Mouse (Mus musculus) thymus, adult 2 months (tissue): ENCODE data around the gene Cd2. TPM values are rescaled to one million over a fixed set of nuclear protein-coding genes. Genes with fewer than 3 reads are reported as not detected.
A peak's percentile ranks its signal among the peaks of the same experiment; 100 is the strongest.

Experiments used
- DNase-seq: peaks from one replicate; pipeline ENCODE4 v3.0.0; 2021
- H3K27ac ChIP-seq: fragments of 200-500 bp; 2 replicates; pipeline ENCODE4 v1.5.1; 2012; ENCODE audit warnings: low read length, control low read depth; ENCODE audit not compliant: control insufficient read depth, insufficient read depth
- H3K27me3 ChIP-seq: fragments of 200-500 bp; 2 replicates; pipeline ENCODE4 v1.6.1; 2012; ENCODE audit warnings: mild to moderate bottlenecking, low read length, moderate library complexity, mixed read lengths; ENCODE audit not compliant: control insufficient read depth, insufficient read depth
- H3K36me3 ChIP-seq: fragments of 200-500 bp; 2 replicates; pipeline ENCODE4 v1.6.1; 2012; ENCODE audit warnings: mild to moderate bottlenecking, low read length, moderate library complexity; ENCODE audit not compliant: control insufficient read depth, insufficient read depth
- H3K4me1 ChIP-seq: fragments of 200-500 bp; replicated peaks from 2 replicates; pipeline ENCODE4 v1.6.1; 2012; ENCODE audit warnings: low read length; ENCODE audit not compliant: control insufficient read depth, insufficient read depth
- H3K4me3 ChIP-seq: fragments of 200-500 bp; 2 replicates; pipeline ENCODE4 v1.5.1; 2012; ENCODE audit warnings: mild to moderate bottlenecking, low read length, control low read depth, moderate library complexity; ENCODE audit not compliant: control insufficient read depth, insufficient read depth
- CTCF ChIP-seq: fragments of 200-500 bp; IDR thresholded peaks from 2 replicates; pipeline ENCODE4 v1.5.1; 2012; ENCODE audit warnings: mild to moderate bottlenecking, control low read depth, low read length, moderate library complexity, borderline replicate concordance; ENCODE audit not compliant: control insufficient read depth, poor library complexity, insufficient read depth; ENCODE audit errors: extremely low read depth
- POLR2A ChIP-seq: fragments of 200-500 bp; IDR thresholded peaks from 2 replicates; pipeline ENCODE4 v1.6.1; 2012; ENCODE audit warnings: mild to moderate bottlenecking, low read length, control low read depth, moderate library complexity; ENCODE audit not compliant: control insufficient read depth, poor library complexity, insufficient read depth; ENCODE audit errors: extremely low read depth
- WGBS: fragments of 180-500 bp; shearing (Covaris S2); methylation state at CpG from one replicate; pipeline ENCODE4 v1.1.7; 2018; 5-methylcytosine and 5-hydroxymethylcytosine counted together
- polyA plus RNA-seq: library from polyadenylated mRNA; depleted of rRNA; stranded (reverse); fragments of >200 nt; gene quantifications from 2 replicates; pipeline ENCODE4 v1.2.3, GENCODE M21; 2012; rRNA removed

The Cd2 gene
- polyA plus RNA-seq = 97.5 and 117 TPM in 2 replicates

DNA sequence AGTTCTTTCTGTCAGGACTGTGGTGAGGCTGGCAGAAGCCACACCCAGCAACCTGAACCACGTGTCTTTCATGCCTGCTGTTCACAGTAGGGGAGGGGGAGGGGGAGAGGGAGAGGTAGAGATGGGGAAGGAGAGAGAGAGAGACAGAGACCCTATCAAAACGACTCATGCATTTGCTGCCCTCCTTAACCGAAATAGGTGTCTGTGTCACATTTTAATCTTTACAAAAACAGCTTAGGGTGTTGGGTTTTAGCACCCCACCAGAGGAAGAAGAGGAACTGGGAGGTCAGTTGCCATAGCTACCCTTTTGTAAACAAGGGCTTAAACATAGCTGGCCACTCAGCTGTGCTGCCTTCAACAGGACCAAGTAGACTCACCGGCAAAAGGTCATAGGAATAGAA lies at the start of gene Cd2:
Gene Cd2, minus strand, starts transcription at position 29 of the 401 bp plus-strand sequence.
- peaks cover 3% of the 10 kb centered on the region; the same call in 1 of the 2 replicates for H3K36me3 ChIP-seq
- WGBS = 16% methylated on average over 4 of the region's 4 CpGs
- H3K4me1 ChIP-seq = peaks cover 55% of the 10 kb centered on the region
- no peak for TF ChIP-seq CTCF
- TF ChIP-seq POLR2A = no peak
- H3K27ac ChIP-seq = peak within 1 kb of the TSS; percentile 95
- no peaks in the 10 kb centered on the region for H3K27me3 ChIP-seq
- DNase-seq = no peak
- H3K4me3 ChIP-seq = peak within 1 kb of the TSS; percentile 78

DNA sequence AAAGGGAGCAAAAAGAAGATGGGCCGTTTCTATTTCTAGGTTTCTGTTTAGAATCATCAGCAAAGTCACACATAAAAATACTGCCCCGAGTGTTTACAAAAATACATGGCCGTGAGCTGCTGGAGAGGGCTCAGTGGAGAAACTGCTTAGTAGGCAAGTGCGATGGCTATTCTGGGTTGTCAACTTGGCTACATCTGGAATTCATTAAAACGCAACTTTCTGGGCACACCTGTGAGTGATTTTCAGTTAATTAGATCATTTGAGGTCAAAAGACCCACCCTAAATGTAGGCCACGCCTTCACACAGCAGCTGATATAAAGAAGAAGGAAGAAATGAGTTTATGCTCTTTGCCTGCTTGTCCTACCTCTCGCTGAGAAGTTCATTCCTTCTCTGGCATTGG lies 40.9 kb upstream of the Cd2 start:
- Histone ChIP-seq H3K4me3 (no peak overlapping the region), H3K4me1 (no peaks in the 10 kb centered on the region), H3K27me3 (no peaks in the 10 kb centered on the region), H3K36me3 (no peaks in the 10 kb centered on the region), H3K27ac (no peak overlapping the region)
- no peak for TF ChIP-seq POLR2A
- TF ChIP-seq CTCF = no peak
- WGBS = 91% methylated on average over 7 of the region's 7 CpGs
- no peak for DNase-seq

DNA sequence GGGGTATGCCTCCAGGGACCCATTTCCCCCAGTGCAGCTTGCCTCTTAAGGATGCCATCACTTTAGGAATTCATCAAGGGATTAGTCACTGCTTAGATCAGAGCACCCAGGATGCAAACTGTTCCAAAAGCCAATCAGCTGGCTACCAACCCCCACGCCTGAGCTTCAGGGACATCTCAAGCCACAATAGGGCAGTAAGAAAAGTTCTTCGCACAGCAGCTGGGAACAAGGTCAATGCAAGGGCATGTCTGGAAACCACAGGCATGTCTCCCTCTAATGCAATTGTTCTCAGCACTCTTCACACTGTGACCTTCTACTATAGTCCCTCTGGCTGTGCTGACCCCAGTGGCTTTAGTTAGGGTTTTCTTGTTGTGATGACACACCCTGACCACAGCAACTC lies 39.5 kb upstream of the Cd2 start:
- 97% methylated on average over 2 of the region's 2 CpGs for WGBS
- DNase-seq = no peak
- Histone ChIP-seq H3K4me1 (no peaks in the 10 kb centered on the region), H3K4me3 (no peak overlapping the region), H3K27ac (no peak overlapping the region), H3K36me3 (no peaks in the 10 kb centered on the region), H3K27me3 (no peaks in the 10 kb centered on the region)
- TF ChIP-seq CTCF (no peak), POLR2A (no peak)

DNA sequence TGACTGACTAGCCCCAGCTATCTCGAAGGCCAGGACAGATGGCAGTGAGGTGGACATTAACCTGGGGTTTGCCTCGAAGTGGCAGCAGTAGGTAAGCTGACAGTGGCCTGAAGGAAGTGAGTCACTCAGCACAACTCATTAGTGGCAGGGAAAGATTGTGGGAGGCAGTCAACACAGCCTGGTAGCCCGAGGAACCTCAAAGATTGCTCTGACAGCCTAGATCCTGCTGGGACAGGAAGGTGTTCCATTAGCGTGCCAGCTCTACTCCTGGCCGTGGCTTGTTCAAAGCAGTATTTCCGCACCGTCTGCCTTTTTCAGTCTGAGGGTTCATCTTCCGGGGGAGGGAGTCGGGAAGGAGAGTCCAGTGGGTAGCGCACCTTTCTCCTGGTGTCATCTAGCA lies 34.7 kb upstream of the Cd2 start:
- no peak for TF ChIP-seq POLR2A
- Histone ChIP-seq H3K27me3 (no peaks in the 10 kb centered on the region), H3K4me3 (no peak overlapping the region), H3K27ac (no peak overlapping the region), H3K36me3 (no peaks in the 10 kb centered on the region), H3K4me1 (no peaks in the 10 kb centered on the region)
- 75% methylated on average over 10 of the region's 10 CpGs for WGBS
- DNase-seq = no peak

DNA sequence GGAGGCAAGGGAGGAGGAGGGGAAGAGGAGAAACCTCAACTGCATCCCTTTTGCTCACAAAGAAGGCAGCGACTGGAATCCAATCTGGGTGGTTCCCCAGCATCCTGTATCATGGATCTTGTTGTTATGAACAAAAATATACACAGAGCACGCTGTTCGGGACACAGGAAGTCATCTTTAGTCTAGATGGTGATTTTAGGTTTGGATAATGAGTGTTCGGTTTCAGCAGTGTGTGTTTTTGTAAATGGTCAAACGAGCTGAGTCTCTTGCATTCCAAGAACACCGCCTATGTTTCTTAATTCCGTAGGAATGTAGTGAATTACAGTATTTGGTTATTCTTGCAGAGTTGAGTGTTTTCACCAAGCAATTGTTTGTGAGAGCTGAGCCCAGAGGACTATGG lies 33.1 kb upstream of the Cd2 start:
- Histone ChIP-seq H3K4me3 (no peak overlapping the region), H3K36me3 (no peaks in the 10 kb centered on the region), H3K4me1 (peaks cover 3% of the 10 kb centered on the region; the same call in 1 of the 2 replicates), H3K27ac (no peak overlapping the region), H3K27me3 (no peaks in the 10 kb centered on the region)
- WGBS = 86% methylated on average over 7 of the region's 7 CpGs
- DNase-seq = no peak
- TF ChIP-seq CTCF = no peak
- no peak for TF ChIP-seq POLR2A

DNA sequence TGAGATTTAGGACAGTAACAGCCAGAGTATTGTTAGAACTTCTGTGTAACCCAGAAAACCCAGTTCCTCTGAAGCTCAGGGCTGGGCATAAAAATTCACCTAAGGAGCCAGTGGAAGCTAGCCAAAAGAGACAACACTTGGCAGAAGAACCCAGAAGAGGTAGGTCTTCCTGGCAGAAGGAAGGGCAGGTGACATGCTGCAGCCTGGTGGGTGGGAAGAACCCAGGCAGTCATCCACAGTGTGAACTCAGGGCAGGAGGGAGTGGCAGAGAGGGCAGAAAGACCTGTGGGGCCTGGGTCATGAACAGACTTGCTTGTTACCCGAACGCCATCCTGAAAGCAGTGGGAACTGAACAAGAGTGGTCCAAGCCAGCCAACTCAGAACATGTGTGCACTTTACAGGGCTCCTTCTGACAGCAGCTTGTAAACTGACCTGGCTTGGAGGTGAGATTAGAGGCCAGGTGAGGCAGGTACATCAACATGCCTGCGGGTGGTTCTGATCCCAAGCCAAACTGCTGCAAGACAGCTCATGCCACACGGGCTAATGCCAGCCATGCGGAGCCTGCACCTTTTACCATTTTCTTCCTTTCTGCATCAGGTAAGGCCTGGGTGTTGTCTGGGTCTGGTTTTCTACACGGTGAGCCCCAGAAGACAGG lies 30.9 kb upstream of the Cd2 start:
- Histone ChIP-seq H3K4me3 (no peak overlapping the region), H3K27ac (no peak overlapping the region), H3K4me1 (peaks cover 3% of the 10 kb centered on the region; the same call in 1 of the 2 replicates), H3K36me3 (no peaks in the 10 kb centered on the region), H3K27me3 (no peaks in the 10 kb centered on the region)
- WGBS = 89% methylated on average over 6 of the region's 6 CpGs
- no peak for DNase-seq
- no peak for TF ChIP-seq CTCF
- no peak for TF ChIP-seq POLR2A

DNA sequence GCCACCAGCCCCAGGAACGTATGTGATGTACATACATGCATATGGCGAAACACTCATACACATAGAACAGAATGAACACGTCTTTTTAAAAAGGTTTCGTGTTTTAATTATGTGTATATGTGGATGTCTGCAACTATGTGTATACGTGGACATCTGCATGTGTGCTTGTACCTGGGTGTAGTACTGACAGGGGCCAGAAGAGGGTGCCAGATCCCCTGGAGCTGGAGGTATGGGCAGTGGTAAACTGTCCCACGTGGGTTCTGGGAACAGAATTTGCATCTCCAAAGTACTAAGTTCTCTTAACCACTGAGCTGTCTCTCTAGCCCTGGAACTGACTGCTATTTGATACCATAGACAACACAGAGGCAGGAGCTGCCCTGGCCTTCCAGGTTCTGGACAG lies 30.4 kb upstream of the Cd2 start:
- WGBS = 85% methylated on average over 6 of the region's 6 CpGs
- no peak overlapping the region for H3K27ac ChIP-seq
- H3K27me3 ChIP-seq = no peaks in the 10 kb centered on the region
- DNase-seq = peak; percentile 69
- H3K36me3 ChIP-seq = no peaks in the 10 kb centered on the region
- no peak overlapping the region for H3K4me3 ChIP-seq
- H3K4me1 ChIP-seq = peaks cover 3% of the 10 kb centered on the region; the same call in 1 of the 2 replicates
- TF ChIP-seq CTCF (no peak), POLR2A (no peak)
